In genomic region chr9:67429199-67429892, GRCm38 (mm10) we compare ENCODE assay signal across 15 mouse cellular contexts.
A peak's percentile ranks its signal among the peaks of the same experiment; 100 is the strongest.
DNase-seq lines count a peak whose midpoint lies in the region; ATAC-seq lines count a peak whose summit lies in the region.
"Had no signal": no experiment of that assay in that cellular context is flagged by ENCODE, and none has a peak within 500 bp of the region (broad histone marks: within the 10 kb centered on the region; RNA-seq: fewer than 3 reads in every experiment).

No protein-coding gene starts in this region.

- ATAC-seq in heart, embryonic 11.5 days (replicated peaks; ENCODE audit: insufficient number of reproducible peaks, low FRiP score, low TSS enrichment) = no peak
- ATAC-seq in lung, embryonic 16.5 days (ENCODE audit: low read depth) = peak; percentile 94
- no peak for ATAC-seq in forebrain, embryonic 15.5 days (replicated peaks)
- no peak for ATAC-seq in granulocyte monocyte progenitor cell, adult 5-6 weeks (replicated peaks; ENCODE audit: poor library complexity, severe bottlenecking)
- ATAC-seq: hindbrain, postnatal 0 days; midbrain, embryonic 16.5 days had no signal

- H3K4me1 ChIP-seq in heart, embryonic 11.5 days (ENCODE audit: control insufficient read depth, insufficient read depth, low read length) = peaks cover 14% of the 10 kb centered on the region
- peaks cover 4% of the 10 kb centered on the region; the same call in 1 of the 2 replicates for H3K4me1 ChIP-seq in lung, embryonic 16.5 days (replicated peaks; ENCODE audit: control insufficient read depth, insufficient read depth, low read length)
- H3K4me1 ChIP-seq in forebrain, embryonic 15.5 days = peaks cover 5% of the 10 kb centered on the region; the same call in 1 of the 2 replicates

- H3K27me3 ChIP-seq in heart, embryonic 11.5 days (ENCODE audit: control insufficient read depth, insufficient read depth, low read length) = no peaks in the 10 kb centered on the region
- no peaks in the 10 kb centered on the region for H3K27me3 ChIP-seq in lung, embryonic 16.5 days (ENCODE audit: control insufficient read depth, insufficient read depth, low read depth, low read length)
- no peaks in the 10 kb centered on the region for H3K27me3 ChIP-seq in forebrain, embryonic 15.5 days
- H3K27me3 ChIP-seq: limb, embryonic 15.5 days had no signal

- H3K9me3 ChIP-seq in heart, embryonic 11.5 days (replicated peaks; ENCODE audit: control insufficient read depth, low read length) = no peaks in the 10 kb centered on the region
- no peaks in the 10 kb centered on the region for H3K9me3 ChIP-seq in lung, embryonic 16.5 days (ENCODE audit: control insufficient read depth, low read length)
- no peaks in the 10 kb centered on the region for H3K9me3 ChIP-seq in forebrain, embryonic 15.5 days
- H3K9me3 ChIP-seq: limb, embryonic 15.5 days had no signal

- peak overlapping the region; percentile 52 for H3K4me2 ChIP-seq in heart, embryonic 11.5 days
- H3K4me2 ChIP-seq in lung, embryonic 16.5 days (ENCODE audit: low read depth, low read length) = peak overlapping the region; percentile 14; the same call in 1 of the 2 replicates
- no peak overlapping the region for H3K4me2 ChIP-seq in forebrain, embryonic 15.5 days (replicated peaks)
- H3K4me2 ChIP-seq: limb, embryonic 15.5 days had no signal

- peak overlapping the region; percentile 24; the same call in 1 of the 2 replicates for H3K9ac ChIP-seq in heart, embryonic 11.5 days (ENCODE audit: low read depth, low read length)
- no peak overlapping the region for H3K9ac ChIP-seq in lung, embryonic 16.5 days (ENCODE audit: low read length)
- H3K9ac ChIP-seq in forebrain, embryonic 15.5 days (replicated peaks) = no peak overlapping the region
- H3K9ac ChIP-seq: limb, embryonic 15.5 days had no signal

- H3K36me3 ChIP-seq in heart, embryonic 11.5 days (ENCODE audit: control insufficient read depth, insufficient read depth, low read length) = no peaks in the 10 kb centered on the region
- H3K36me3 ChIP-seq in lung, embryonic 16.5 days (ENCODE audit: control insufficient read depth, insufficient read depth, low read length) = no peaks in the 10 kb centered on the region
- H3K36me3 ChIP-seq in forebrain, embryonic 15.5 days = no peaks in the 10 kb centered on the region
- H3K36me3 ChIP-seq: limb, embryonic 15.5 days had no signal

- DNase-seq in 3134 (ENCODE audit: extremely low read depth, insufficient read length, low spot score) (peak; percentile 15), 3T3-L1 (ENCODE audit: low read depth, low spot score) (peak; percentile 72)
- DNase-seq in adrenal gland, postnatal 4 days (ENCODE audit: low spot score in 2 of 2) = no peak
- DNase-seq in adrenal gland, adult 18-20 months (ENCODE audit: low spot score in 2 of 2) = no peak
- DNase-seq: adrenal gland, adult 8-10 months; right cerebral cortex, adult 18-20 months; thymus, postnatal 4 days had no signal

- H3K4me3 ChIP-seq in heart, embryonic 11.5 days (ENCODE audit: low read depth, low read length) = peak overlapping the region; percentile 11
- no peak overlapping the region for H3K4me3 ChIP-seq in lung, embryonic 16.5 days (ENCODE audit: low read length)
- no peak overlapping the region for H3K4me3 ChIP-seq in forebrain, embryonic 15.5 days
- H3K4me3 ChIP-seq: erythroblast, embryonic 14.5 days; limb, embryonic 15.5 days had no signal

- 26% methylated on average over 12 of the region's 12 CpGs for WGBS in heart, embryonic 11.5 days (ENCODE audit: insufficient replicate concordance)
- 52% methylated on average over 12 of the region's 12 CpGs for WGBS in lung, embryonic 16.5 days
- 68% methylated on average over 12 of the region's 12 CpGs for WGBS in forebrain, embryonic 15.5 days

- H3K27ac ChIP-seq in heart, embryonic 11.5 days (ENCODE audit: low read depth, low read length) = peak overlapping the region; percentile 79
- no peak overlapping the region; the same call in 1 of the 2 replicates for H3K27ac ChIP-seq in lung, embryonic 16.5 days (ENCODE audit: low read length)
- no peak overlapping the region for H3K27ac ChIP-seq in forebrain, embryonic 15.5 days (replicated peaks)
- H3K27ac ChIP-seq: hindbrain, postnatal 0 days; limb, embryonic 15.5 days had no signal

Comparison
In these comparisons a context has a peak if more than half of its experiments do, and no peak if none do; other contexts are left out.
1. DNase-seq: peak in 3134 (single experiment) and 3T3-L1 (single experiment); none in adrenal gland, postnatal 4 days (0 of 2) and adrenal gland, adult 18-20 months (0 of 2).